Mouse (Mus musculus): ENCODE data around the gene Ap5z1.

Gene Ap5z1

DNA sequence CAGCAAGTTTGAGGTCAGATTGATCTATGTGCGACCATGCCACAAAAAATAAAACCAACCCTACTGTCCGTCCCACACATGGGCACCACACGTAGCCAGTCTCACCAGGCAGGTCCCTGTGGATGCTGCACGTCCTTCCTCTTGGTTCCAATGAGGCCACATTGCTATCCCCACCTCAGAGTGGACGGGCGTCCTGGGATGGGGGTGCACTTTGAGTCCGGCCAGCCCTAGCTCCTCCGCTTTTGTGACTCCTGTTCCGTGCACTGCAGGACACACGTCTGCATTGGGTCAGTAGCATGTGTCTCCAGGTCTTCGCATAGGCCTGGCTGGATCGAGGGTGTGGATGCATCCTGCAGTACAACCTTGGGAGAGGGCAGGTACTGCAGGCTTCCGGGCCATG, 4.6 kb downstream of the Ap5z1 start:
- in situ Hi-C loops (cut with MboI; ENCODE audit: low sequenced_read_pairs), result no loop called here

DNA sequence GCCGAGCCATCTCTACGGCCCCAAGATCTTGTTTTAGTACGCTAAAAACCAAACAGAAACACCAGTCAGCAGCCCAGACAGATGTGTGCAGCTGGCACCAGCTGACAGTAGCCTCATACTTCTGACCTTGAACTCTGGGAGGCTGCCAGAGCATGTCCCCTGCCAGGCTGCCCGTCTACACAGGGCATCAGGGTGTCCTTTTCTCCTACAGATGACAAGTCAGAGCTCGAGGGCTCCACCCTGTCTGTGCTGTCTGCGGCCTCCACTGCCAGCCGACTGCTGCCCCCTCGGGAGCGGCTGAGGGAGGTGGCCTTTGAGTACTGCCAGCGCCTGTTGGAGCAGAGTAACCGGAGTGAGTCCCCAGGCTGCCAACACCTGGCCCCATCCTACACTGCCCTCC, 6.1 kb downstream of the Ap5z1 start:
- in situ Hi-C loops (cut with MboI; ENCODE audit: low sequenced_read_pairs), result no loop called here

DNA sequence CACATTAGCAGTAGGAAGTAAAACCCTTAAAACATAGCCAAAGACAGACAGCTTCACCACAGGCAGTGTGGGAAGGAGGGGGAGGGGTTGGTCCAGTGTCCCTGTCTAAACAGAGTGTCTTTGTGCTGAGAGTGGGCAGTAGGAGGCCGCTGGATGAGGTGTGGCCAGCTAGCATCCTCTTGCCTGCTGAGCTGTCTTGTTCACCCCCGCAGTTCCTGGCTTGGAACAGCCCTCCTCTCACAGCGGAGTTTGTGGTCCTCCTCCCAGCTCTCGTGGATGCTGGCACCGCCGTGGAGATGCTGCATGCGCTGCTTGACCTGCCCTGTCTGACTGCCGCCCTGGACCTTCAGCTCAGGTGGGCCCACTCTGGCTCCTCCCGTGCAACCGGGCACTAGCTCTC, 10.0 kb downstream of the Ap5z1 start:
- in situ Hi-C loops (cut with MboI; ENCODE audit: low sequenced_read_pairs), result no loop called here

DNA sequence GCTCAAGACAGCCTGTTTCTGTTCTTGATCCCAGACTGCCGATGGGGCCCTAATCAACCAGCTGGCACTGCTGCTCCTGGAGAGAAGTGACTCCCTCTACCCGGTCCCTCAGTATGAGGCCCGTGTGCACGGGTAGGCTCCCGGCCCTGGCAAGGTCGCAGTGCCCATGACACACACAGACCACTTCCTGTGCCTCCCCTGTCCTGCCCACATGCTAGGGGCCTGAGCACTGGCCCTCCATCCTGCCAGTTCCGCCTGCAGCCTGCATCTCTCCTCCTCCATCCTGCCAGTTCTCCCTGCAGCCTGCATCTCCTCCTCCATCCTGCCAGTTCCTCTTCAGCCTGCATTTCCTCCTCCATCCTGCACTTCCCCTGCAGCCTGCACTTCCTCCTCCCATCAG, 11.9 kb downstream of the Ap5z1 start:
- in situ Hi-C loops (cut with MboI; ENCODE audit: low sequenced_read_pairs), result no loop called here

DNA sequence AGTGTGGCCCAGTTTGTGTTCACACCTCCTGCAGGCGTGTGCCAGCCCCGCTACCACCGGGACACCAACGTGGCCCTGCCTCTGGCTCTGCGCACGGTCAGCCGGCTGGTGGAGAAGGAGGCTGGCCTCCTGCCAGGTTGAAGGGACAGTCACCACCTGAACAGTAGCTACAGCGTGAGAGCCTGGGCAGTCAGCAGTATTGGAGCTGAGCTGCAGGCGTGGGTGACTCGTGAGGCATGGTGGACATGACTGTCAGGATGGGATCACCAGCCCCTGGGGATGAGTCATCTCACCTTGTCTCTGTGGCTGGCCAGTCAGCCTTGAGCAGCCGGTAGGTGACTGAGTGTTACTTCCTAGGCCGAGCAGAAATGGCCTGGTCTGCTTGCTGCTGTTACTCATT, 13.6 kb downstream of the Ap5z1 start:
- in situ Hi-C loops (cut with MboI; ENCODE audit: low sequenced_read_pairs), result no loop called here

DNA sequence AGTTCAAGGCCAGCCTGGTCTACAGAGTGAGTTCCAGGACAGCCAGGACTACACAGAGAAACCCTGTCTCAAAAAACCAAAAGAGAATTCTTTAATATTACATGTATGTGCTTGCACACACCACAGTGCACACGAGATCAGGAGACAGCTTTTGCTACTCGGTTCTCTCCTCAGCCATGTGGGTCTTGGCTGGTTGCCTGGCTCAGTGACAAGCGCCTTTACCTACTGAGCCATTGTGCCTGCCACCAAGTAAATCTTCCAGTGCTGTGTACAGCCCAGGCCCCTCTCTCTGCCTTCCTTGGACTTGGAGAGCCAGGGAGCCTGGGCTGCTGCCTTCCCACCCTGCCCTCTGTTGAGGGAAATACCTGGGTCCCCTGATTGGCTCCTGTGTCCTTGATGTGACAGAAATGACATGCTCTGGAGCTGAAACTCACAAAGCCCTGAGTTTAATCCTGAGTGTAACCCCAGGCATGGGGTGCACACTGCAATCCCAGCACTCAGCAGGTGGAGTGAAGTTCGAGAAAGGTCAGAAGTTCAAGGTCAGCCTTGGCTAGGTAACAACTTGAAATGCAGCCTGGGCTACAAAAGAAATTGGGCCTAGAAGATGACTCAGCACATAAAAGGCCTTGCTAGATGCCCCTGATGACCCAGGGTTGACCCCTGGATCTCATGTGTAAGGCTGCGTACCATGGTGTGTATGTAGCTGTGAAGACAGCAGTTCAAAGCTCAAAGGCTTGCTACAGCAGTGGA, 14.3 kb downstream of the Ap5z1 start:
- in situ Hi-C loops (cut with MboI; ENCODE audit: low sequenced_read_pairs), result no loop called here

DNA sequence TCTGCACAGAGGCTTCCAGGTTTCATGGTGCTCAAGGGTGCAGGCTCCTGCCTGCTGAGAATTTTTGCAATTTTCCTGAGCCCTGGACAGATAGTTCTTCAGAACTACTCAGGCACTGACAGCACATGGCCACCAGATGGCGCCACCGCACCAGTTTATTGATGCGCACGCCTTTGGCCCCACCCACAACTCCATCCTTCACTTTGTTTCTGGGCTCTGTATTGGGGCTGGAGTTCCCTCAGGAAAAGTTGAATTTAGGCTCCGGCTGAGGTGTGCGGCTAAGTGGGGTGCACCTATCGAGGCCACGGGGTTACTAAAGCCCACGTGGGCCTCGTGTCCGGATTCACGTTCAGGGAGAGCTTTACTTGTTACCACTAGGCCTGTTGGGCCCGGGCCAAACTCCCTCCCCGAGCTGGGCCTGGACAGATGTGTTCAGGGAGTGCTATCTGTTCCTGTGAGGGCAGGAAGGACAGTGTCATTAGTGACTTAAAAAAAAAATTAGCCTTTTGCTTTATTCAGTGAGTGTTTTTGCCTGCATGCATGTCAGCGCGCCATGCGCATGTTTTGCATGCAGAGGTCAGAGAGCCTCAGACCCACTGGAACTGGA, 15.2 kb downstream of the Ap5z1 start:
- in situ Hi-C loops (cut with MboI; ENCODE audit: low sequenced_read_pairs), result no loop called here

DNA sequence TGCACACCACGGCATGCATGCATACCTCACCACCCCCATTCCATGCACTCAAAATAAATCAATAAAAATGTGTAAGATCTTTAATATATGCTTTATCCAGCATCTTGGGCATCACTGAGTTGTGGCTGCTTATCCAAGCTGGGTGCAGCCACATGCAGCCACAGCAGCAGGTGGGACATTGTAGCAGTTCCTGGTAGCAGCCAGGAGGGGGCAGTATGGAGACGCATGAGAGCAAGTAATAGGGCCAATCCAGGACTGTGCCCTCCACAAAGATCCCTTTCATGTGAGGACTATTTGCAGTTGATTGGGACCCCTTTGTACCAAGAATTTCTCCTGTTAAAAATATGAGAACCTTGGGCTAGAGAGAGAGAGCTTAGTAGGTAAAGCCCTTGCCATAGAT, 18.8 kb downstream of the Ap5z1 start:
- in situ Hi-C loops (cut with MboI; ENCODE audit: low sequenced_read_pairs), result no loop called here

DNA sequence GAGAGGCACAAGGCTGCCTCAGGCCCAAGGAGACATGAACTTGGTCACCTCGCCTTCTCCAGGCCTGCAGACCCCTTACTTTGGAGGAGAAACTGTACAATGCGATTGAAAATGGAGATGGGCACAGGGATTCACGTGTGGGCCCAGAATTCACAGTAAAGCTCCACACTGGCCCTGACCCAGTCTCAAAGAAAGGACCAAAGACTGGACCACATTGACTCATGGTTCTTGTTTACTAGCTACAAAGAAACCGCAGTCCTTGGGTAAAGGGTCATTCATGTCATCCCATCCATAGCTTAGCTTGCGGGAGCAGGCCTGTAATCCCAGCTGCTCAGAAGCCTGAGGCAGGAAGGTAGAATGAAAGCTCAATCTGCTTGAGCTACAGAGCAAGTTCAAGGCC, 19.8 kb downstream of the Ap5z1 start:
- in situ Hi-C loops (cut with MboI; ENCODE audit: low sequenced_read_pairs), result no loop called here

DNA sequence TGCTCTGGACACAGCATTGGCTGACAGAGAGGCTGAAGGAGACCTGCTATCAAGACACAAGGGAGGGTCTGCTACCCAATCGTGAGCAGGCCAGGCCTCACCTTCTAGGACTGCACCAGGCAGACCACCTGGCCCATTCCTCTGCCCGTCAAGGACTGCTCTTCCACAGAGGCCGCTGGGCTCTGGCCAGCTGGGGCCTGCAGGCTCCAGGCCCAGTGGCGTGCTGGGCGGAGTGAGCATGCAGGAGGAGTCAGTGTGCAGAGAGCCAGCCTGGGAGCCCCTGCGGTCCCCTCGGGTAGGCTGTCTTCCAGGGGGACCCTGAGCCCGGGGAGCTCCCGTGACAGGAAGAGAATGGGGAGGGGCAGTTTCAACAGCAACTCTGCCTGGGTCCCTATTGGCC, 22.9 kb downstream of the Ap5z1 start:
- in situ Hi-C loops (cut with MboI; ENCODE audit: low sequenced_read_pairs), result no loop called here

DNA sequence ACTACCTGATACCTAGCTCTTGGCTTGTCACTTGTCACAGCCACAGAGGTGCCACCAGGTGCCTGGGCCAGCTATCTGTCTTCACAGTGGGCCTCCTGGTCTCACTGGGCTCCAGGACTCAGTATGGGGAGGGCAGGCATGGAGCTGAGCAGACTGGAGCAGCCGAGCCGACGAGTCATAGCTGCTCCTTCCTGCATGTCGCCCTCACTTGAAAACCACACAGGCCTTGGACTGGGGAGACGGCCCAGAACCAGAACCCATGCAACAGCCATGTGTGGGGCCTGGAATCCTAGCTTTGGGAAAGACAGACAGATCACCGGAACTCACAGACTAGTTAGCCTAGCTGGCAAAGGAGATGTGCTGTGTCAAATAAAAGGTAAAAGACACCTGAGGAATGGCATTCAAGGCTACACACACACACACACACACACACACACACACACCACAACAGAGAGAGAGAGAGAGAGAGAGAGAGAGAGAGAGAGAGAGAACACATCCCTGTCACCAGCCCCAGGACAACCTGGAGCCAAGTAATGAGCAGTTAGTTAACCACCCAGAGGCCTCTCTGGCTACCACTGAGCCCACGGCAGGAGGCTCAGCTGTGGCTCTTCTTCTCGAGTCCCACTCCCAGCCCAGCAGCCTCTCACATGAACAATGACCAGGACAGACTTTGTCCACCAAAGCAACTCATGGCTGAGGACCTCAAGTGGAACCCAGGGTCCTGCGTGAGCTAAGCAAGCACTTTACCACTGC, 26.4 kb downstream of the Ap5z1 start:
- in situ Hi-C loops (cut with MboI; ENCODE audit: low sequenced_read_pairs), result no loop called here

DNA sequence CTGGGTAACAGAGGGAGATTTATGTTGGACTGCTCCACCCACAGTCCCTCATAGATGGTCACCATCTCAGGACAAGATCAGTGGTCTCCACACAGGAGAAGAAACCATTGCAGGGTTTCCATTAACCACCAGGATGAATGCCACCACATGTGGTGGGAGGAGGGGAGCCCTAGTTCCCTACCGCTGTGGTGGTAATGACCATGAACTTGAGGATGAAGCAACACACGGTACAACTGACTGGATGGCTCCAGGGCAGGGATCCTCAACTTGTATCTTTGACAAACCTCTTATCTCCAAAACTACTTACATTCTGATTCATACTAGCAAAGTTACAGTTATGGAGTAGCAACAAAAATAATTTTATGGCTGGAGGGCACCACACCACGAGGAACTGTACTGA, 29.6 kb downstream of the Ap5z1 start:
- in situ Hi-C loops (cut with MboI; ENCODE audit: low sequenced_read_pairs), result no loop called here

DNA sequence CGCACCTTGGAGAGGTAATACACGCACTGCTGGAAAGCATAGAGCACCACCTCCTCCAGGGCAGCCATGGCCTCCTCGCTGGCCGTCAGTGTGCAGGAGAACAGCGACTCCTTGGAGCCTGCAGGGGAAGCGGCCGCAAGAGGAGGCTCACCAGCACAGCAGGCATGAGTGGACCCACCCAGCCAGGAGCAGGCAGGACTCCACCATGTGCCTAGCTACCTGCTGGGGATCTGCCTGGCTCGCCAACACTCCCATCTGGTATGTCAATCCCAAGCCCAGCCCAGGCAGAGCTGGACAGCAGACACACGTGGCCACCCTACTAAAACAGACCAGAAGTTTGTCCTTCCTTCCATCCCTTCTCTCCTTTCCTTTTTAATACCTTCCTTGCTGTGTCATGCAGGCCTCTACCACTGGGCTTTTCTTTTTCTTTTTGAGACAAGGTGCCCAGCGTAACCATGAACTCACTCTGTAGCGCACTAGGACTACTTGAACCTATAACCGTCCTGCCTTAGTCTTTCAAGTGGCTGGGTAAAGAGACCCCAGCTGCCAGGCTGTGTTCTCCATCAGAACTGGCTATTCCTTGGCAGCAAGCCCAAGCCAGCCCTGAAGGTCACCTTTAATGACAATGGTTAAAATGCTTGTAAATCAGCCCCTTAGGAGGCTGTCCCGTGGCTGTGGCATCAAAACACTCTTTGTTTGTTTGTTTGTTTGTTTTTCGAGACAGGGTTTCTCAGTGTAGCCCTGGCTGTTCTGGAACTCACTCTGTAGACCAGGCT, 31.8 kb downstream of the Ap5z1 start:
- in situ Hi-C loops (cut with MboI; ENCODE audit: low sequenced_read_pairs), result no loop called here

DNA sequence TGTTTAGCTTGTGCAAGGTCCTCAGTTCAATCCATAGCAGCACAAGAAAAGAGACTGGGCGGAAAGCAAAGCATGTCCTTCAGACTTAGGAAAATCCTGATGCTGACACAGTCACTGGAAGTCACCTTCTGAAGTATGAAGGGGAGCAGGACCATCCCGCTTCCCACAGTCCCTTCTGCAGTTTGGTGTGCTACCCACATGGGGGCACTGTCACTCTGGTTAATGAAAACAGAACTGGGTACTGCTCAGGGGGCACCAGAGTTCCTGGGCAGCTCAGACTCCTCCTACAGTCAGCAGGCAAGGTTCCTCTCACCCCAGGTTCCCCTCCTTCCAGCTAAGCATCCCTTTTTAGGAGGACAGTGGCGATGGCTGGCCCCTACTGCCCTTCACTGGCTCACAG, 35.2 kb downstream of the Ap5z1 start:
- in situ Hi-C loops (cut with MboI; ENCODE audit: low sequenced_read_pairs), result no loop called here

DNA sequence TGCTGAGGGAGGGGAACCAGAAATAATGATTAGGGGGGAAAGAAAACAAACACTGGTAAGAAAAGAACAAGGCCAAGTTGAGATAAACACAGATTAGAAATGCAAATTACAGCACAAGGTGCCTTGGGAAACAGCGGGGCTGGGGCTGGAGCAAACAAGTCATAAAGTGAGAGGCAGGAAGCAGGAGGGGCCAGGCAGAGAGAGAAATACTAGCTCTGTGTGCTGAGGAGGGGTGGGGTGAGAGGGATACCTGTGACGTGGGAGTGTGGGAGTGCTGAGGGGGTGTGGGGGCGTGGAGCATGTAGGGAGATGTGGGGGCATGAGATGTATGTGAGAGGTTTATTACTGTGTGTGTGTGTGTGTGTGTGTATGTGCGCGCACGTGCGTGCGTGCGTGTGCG, 37.2 kb downstream of the Ap5z1 start:
- in situ Hi-C loops (cut with MboI; ENCODE audit: low sequenced_read_pairs), result no loop called here

DNA sequence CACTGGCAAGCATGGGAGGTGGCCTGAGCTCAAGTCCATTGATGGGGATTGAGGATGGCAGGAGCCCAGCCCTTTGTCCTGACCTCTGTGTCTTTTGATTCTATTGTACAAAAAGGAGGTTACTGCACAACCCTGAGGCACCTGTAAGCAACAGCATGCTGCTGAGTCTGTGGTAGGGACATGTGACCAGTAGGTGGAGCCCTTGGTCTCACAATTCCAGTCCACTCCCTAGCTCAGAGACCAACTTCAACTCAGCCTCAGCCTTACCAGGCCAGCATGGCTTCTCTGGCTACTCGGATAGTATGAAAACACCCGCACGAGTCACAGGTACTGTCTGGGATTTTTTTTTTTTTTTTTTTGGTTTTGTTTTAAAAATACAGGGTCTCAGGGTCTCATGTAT, 38.7 kb downstream of the Ap5z1 start:
- in situ Hi-C loops (cut with MboI; ENCODE audit: low sequenced_read_pairs), result no loop called here

DNA sequence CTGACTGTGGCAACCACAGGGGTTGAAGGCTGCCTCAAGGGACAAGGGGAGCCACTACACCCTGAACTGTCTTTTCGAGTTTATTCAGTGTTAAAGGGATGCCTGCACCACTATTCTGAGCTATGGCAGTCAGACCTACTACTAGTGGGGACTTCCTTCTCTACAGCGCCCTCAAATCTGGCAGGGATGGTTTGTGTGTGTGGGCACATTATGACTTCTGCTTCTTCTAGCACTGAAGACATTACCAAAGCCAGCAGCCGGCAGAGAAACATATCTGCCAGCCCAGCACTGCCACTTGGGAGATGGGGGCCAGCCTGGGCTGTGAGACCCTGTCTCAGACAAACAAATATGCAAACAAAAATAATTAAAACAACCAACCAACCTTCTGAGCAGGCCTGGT, 40.4 kb downstream of the Ap5z1 start:
- in situ Hi-C loops (cut with MboI; ENCODE audit: low sequenced_read_pairs), result no loop called here

DNA sequence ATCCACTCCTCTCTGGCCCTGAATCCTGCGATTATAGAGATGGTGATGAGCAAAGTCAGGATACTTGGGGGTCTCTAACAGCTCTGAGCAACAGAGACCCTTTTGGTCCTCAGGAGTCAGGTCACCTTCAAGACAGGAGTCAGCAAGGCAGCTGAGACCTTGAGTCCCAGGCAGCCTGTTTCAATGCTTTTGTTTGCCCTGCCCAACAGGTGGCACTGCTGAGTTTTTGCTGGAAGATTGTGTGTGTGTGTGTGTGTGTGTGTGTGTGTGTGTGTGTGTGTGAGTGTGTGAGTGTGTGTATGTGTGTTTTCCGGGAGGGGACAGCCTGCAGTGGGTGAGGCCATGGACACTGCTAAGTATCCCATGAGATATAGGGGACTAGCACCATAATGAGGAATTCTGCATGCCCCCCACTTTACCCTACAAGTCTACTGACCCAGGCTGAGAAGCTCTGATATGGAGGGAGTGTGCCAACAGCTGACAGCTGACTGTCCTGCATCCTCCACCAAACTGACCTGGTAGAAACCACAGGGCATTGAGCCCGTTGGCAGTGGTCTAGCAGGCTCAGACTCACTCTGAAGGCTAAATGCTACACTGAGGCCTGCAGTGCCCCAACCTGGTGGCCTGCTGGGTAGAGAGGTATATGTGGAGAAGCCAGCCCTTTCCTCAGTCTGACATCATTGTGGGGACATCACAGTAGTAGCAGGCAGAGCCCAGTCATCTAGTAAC, 42.1 kb downstream of the Ap5z1 start:
- in situ Hi-C loops (cut with MboI; ENCODE audit: low sequenced_read_pairs), result no loop called here

DNA sequence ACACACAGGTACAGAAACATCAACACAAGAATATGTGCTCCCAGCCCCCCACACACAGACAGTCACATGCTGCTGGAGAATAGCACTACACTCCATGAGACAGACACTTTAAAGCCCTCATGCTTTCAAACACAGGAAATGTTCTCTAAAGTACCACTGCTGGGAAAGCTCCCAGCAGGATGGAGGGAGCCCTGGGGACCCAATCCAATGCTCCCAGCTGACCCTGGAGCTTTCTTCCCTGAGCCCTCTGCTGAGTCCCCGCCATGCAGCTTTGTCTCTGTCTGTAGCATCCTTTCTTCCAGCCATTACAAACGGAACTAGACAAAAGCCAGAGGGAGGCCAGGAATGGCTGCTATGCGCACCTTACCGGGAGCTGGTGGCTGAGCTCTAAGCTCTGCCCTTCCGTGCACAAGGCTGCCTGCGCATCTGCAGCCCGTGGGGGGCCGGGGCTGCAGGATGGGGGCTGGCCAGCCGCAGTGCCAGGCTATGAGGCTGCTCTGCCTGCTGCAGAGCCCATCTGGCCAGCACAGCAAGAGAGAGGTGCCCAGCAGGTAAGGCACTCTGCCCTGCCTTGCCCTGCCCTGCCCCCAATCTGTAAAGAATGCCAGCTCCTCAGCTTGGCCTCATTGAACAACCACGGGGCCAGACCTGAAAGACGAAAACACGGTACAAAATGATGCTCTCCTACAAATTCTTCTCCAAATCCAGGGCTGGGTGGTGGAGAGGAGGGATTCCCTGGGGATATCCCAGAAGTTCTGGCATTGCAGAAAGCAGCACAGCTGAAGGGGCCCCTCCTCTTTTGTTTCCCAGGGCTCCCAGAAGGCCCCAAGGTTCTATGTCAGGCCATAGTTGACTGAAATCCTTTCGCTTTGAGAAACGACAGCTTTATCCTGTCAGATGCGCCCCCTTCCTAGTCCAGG, 45.7 kb downstream of the Ap5z1 start:
- in situ Hi-C loops (cut with MboI; ENCODE audit: low sequenced_read_pairs), result no loop called here

DNA sequence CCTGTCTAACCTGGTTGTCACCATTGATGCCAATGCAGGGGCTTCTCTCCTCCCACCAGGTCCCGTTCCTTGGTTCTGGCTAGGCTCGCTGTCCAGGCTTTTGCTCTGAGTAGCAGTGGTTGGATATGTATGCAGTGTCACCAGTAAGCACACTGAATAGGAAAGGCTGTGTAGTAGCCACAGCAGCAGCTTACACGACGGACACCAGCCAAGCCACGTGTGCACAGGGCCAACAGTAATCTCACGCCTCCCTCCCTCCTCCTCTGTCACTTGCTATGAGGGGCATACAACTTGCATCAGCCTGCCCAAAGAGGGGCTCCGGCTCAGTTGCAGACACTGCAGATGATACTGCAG, 46.3 kb downstream of the Ap5z1 start:
- in situ Hi-C loops (cut with MboI; ENCODE audit: low sequenced_read_pairs), result no loop called here

Measured in CH12F3 (cell line).